Mouse (Mus musculus) R1 (cell line): ENCODE measurements around the gene Tmem25.

Source experiments
- DNase-seq: peaks from one replicate; pipeline ENCODE4 v3.0.0-alpha.2; 2018; ENCODE audit warnings: low read depth, low spot score

The Tmem25 gene

GRCm38 (mm10) chr9:44799102-44799957 is at the start of gene Tmem25:
TSS of gene Tmem25 (minus strand) at chr9:44799307.
- DNase-seq = peak; percentile 87

- DNase-seq = no peak
These were observed 48.3 kb upstream of the Tmem25 start for GRCm38 (mm10) chr9:44847446-44847845.

GRCm38 (mm10) chr9:44841241-44841640 is 42.1 kb upstream of the Tmem25 start:
- peak; percentile 69 for DNase-seq

- DNase-seq = peak; percentile 87
These were observed 37.3 kb upstream of the Tmem25 start for GRCm38 (mm10) chr9:44836439-44836838.

- DNase-seq = peak; percentile 34
These were observed 33.2 kb upstream of the Tmem25 start for GRCm38 (mm10) chr9:44832356-44832755.

- DNase-seq = no peak
These were observed 31.4 kb upstream of the Tmem25 start for GRCm38 (mm10) chr9:44830506-44830905.

- DNase-seq = no peak
These were observed 29.8 kb upstream of the Tmem25 start for GRCm38 (mm10) chr9:44828944-44829343.

GRCm38 (mm10) chr9:44826660-44827059 is 27.6 kb upstream of the Tmem25 start:
- no peak for DNase-seq

GRCm38 (mm10) chr9:44819920-44820827 is 21.1 kb upstream of the Tmem25 start:
- no peak for DNase-seq

- no peak for DNase-seq
These were observed 18.4 kb upstream of the Tmem25 start for GRCm38 (mm10) chr9:44817522-44817921.

- DNase-seq = no peak
These were observed 15.1 kb upstream of the Tmem25 start for GRCm38 (mm10) chr9:44814179-44814578.

GRCm38 (mm10) chr9:44810316-44810715 is 11.2 kb upstream of the Tmem25 start:
- no peak for DNase-seq

GRCm38 (mm10) chr9:44807778-44808177 is 8.7 kb upstream of the Tmem25 start:
- no peak for DNase-seq

GRCm38 (mm10) chr9:44807141-44807540 is 8.0 kb upstream of the Tmem25 start:
- no peak for DNase-seq

- no peak for DNase-seq
These were observed 6.4 kb upstream of the Tmem25 start for GRCm38 (mm10) chr9:44805536-44805935.

- no peak for DNase-seq
These were observed 5.6 kb upstream of the Tmem25 start for GRCm38 (mm10) chr9:44804678-44805077.

GRCm38 (mm10) chr9:44802808-44803450 is 3.8 kb upstream of the Tmem25 start, which contains the start of gene Ttc36:
TSS of gene Ttc36 (minus strand) at chr9:44803072.
- DNase-seq = no peak

- DNase-seq = no peak
These were observed 2.6 kb upstream of the Tmem25 start for GRCm38 (mm10) chr9:44801669-44802068.

GRCm38 (mm10) chr9:44799958-44800324 is 834 bp upstream of the Tmem25 start:
- DNase-seq = no peak

GRCm38 (mm10) chr9:44798298-44798697 is 809 bp downstream of the Tmem25 start:
- DNase-seq = no peak

- no peak for DNase-seq
These were observed 6.3 kb downstream of the Tmem25 start for GRCm38 (mm10) chr9:44792842-44793241.
